Mouse (Mus musculus): ENCODE measurements around the gene Gas6.

Gas6 gene

DNA sequence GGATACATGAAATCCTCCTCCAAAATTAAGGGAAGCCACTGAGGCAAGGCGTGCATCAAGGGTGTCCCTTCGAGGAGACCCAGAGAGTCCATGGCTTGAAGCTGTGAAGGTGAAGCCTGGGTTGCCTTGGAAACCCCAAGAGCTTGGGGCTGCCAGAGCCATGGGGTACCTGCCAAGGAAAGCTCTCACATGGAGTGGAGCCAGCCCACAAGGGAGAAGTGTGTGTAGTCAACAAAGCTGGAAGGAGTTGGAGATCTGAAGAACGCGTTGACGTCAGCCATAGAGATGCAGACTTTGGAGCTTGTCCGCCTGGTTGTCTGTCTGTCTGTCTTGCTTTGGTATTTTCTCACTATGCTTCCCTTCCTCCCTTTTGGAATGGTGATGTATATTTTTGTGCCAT, 73.3 kb downstream of the Gas6 start:
- no peaks in the 10 kb centered on the region for H3K27me3 ChIP-seq (ENCODE audit: control insufficient read depth, insufficient read depth, low read length, poor library complexity, severe bottlenecking)
- DNase-seq (ENCODE audit: low read depth, low spot score), result no peak
- H3K36me3 ChIP-seq (ENCODE audit: control insufficient read depth, insufficient read depth, low read length, poor library complexity, severe bottlenecking), result no peaks in the 10 kb centered on the region

DNA sequence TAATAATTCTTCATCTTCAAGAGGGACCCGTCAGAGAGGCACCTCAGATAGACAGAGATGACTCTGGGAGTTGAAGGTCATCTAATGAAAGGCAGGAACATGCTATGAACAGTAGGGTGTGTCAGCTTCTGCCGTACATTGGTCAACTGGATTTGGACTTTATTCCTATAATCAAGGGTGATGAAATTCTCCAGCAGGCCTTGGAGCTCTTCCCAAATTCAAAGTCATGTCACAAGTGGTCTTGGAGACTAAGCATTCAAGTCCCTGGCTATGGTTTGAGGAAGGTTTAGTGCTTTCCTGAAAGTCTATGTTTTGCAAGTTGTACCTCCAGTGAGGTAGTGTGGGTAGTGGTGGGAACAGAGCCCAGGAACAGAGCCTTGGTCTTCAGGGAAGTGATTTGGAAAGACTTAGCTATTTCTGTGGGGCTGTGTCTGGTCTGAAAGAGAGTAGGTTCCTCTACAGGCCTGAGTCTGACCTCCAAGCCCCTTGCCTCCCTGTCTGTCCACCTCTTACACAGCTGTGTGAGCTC, 75.1 kb downstream of the Gas6 start:
- Histone ChIP-seq H3K36me3 (ENCODE audit: control insufficient read depth, insufficient read depth, low read length, poor library complexity, severe bottlenecking) (no peaks in the 10 kb centered on the region), H3K27me3 (ENCODE audit: control insufficient read depth, insufficient read depth, low read length, poor library complexity, severe bottlenecking) (no peaks in the 10 kb centered on the region)
- DNase-seq (ENCODE audit: low read depth, low spot score), result no peak

- Histone ChIP-seq H3K27me3 (ENCODE audit: control insufficient read depth, insufficient read depth, low read length, poor library complexity, severe bottlenecking) (no peaks in the 10 kb centered on the region), H3K36me3 (ENCODE audit: control insufficient read depth, insufficient read depth, low read length, poor library complexity, severe bottlenecking) (no peaks in the 10 kb centered on the region)
- no peak for DNase-seq (ENCODE audit: low read depth, low spot score)
Measured at GRCm38 (mm10) chr8:13415879-13416278, 78.4 kb downstream of the Gas6 start.
